ENCODE assay signal across 8 mouse cellular contexts in the genomic region with DNA sequence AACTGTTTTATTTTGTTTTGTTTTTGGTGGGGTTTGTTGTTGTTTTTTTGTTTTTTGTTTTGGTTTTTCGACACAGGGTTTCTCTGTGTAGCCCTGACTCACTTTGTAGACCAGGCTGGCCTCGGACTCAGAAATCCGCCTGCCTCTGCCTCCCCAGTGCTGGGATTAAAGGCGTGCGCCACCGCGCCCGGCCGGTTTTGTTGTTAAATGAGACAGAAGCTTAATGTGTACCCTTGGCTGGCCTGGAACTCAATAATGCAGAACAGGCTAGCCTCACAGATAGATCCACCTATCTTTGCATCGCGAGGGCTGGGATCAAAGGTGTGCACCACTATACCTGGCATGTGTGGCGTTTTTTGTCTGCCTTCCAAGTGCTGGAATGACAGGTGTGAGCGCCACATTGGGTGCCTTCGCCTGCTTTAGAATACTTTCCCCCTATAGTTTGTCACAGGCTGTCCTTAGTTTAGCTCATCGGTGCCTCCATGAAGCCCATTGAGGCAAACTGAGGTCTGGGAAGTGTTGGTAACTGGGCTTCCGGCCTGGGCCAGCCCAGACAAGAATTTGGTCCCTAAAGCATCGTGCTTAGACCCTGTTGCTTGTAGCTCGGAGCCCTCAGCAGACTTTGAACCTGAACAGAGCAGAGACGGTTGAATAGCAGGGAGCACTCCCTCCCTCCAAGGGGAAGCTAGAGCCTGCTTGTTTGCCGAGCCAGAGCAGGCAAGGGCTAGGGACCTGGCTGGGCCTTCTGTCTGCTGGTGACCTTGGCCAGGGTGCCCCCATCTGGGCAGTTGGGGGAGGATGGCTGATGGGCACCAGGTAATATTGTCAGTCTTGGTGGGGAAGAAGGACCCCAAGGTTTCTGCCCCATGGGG. TPM values are rescaled to one million over a fixed set of nuclear protein-coding genes. Genes with fewer than 3 reads are reported as not detected.
DNase-seq lines count a peak whose midpoint lies in the region; ATAC-seq lines count a peak whose summit lies in the region.

No protein-coding gene starts in this region.

- 46% methylated on average over 20 of the region's 20 CpGs for WGBS in heart, embryonic 13.5 days
- WGBS in embryonic facial prominence, embryonic 13.5 days: 33% methylated on average over 20 of the region's 20 CpGs
- WGBS in midbrain, embryonic 13.5 days: 40% methylated on average over 20 of the region's 20 CpGs

- peaks cover 15% of the 10 kb centered on the region; the same call in 1 of the 2 replicates for H3K27me3 ChIP-seq in heart, embryonic 13.5 days (replicated peaks)
- H3K27me3 ChIP-seq in embryonic facial prominence, embryonic 13.5 days: peaks cover 10% of the 10 kb centered on the region
- H3K27me3 ChIP-seq in midbrain, embryonic 13.5 days: peaks cover 11% of the 10 kb centered on the region

- no peak overlapping the region for H3K27ac ChIP-seq in heart, embryonic 13.5 days (replicated peaks)
- H3K27ac ChIP-seq in embryonic facial prominence, embryonic 13.5 days: no peak overlapping the region
- peak overlapping the region; percentile 36; the same call in 1 of the 2 replicates for H3K27ac ChIP-seq in midbrain, embryonic 13.5 days

- no peak for DNase-seq in heart, postnatal 4 days
- peak; percentile 58 for DNase-seq in kidney, adult 18-20 months
- DNase-seq in spleen, postnatal 10 days (ENCODE audit: low spot score in 2 of 2): no peak
- no peak for DNase-seq in urinary bladder, adult 18-20 months (ENCODE audit: low spot score in 2 of 2)
- no peak for DNase-seq in frontal cortex, postnatal 25 days (ENCODE audit: low spot score in 2 of 2)

- H3K4me3 ChIP-seq in heart, embryonic 13.5 days: peak overlapping the region; percentile 93
- peak overlapping the region; percentile 88 for H3K4me3 ChIP-seq in embryonic facial prominence, embryonic 13.5 days
- peak overlapping the region; percentile 89 for H3K4me3 ChIP-seq in midbrain, embryonic 13.5 days (replicated peaks)

- H3K4me2 ChIP-seq in heart, embryonic 13.5 days: peak overlapping the region; percentile 87
- peak overlapping the region; percentile 81 for H3K4me2 ChIP-seq in embryonic facial prominence, embryonic 13.5 days
- peak overlapping the region; percentile 80 for H3K4me2 ChIP-seq in midbrain, embryonic 13.5 days (replicated peaks)

- peaks cover 44% of the 10 kb centered on the region for H3K4me1 ChIP-seq in heart, embryonic 13.5 days
- peaks cover 35% of the 10 kb centered on the region for H3K4me1 ChIP-seq in embryonic facial prominence, embryonic 13.5 days
- peaks cover 47% of the 10 kb centered on the region for H3K4me1 ChIP-seq in midbrain, embryonic 13.5 days (replicated peaks)

- no peaks in the 10 kb centered on the region for H3K9me3 ChIP-seq in heart, embryonic 13.5 days
- no peaks in the 10 kb centered on the region for H3K9me3 ChIP-seq in embryonic facial prominence, embryonic 13.5 days
- H3K9me3 ChIP-seq in midbrain, embryonic 13.5 days: no peaks in the 10 kb centered on the region

- peak overlapping the region; percentile 93 for H3K9ac ChIP-seq in heart, embryonic 13.5 days
- H3K9ac ChIP-seq in embryonic facial prominence, embryonic 13.5 days: peak overlapping the region; percentile 89
- H3K9ac ChIP-seq in midbrain, embryonic 13.5 days (replicated peaks): peak overlapping the region; percentile 91

- H3K36me3 ChIP-seq in heart, embryonic 13.5 days: peaks cover 36% of the 10 kb centered on the region
- H3K36me3 ChIP-seq in embryonic facial prominence, embryonic 13.5 days: peaks cover 40% of the 10 kb centered on the region
- peaks cover 34% of the 10 kb centered on the region for H3K36me3 ChIP-seq in midbrain, embryonic 13.5 days

- no peak for ATAC-seq in heart, embryonic 13.5 days (ENCODE audit: extremely low read depth, insufficient number of reproducible peaks, low FRiP score, low TSS enrichment)
- ATAC-seq in embryonic facial prominence, embryonic 13.5 days (ENCODE audit: insufficient number of reproducible peaks, insufficient read depth, low FRiP score, low TSS enrichment, low read depth): no peak
- ATAC-seq in midbrain, embryonic 13.5 days: no peak

RNA-seq across cellular contexts. Expression of gene Pheta1, which starts 0.9 kb away (rescaled TPM):
- polyA plus RNA-seq in heart, embryonic 13.5 days (2015; fragmentation: Nextera tagmentation; extraction: Ambion mirVana): 14.9 and 17.2 TPM in 2 replicates
- 10 to 100 TPM in 1 of 2 experiments, 1 to 10 TPM in 1; 9.3 to 10.9 TPM for total RNA-seq in heart, postnatal 4 days (2021)
- polyA plus RNA-seq in embryonic facial prominence, embryonic 13.5 days (2015; fragmentation: Nextera tagmentation; extraction: Ambion mirVana): 36.2 and 41.1 TPM in 2 replicates
- polyA plus RNA-seq in midbrain, embryonic 13.5 days (2015; fragmentation: Nextera tagmentation; extraction: Ambion mirVana): 52.3 and 56.8 TPM in 2 replicates

RNA-seq across cellular contexts. Expression of gene Sh2b3, which starts 12.3 kb away (rescaled TPM):
- 13.3 and 14.7 TPM in 2 replicates for polyA plus RNA-seq in heart, embryonic 13.5 days (2015; fragmentation: Nextera tagmentation; extraction: Ambion mirVana)
- total RNA-seq in heart, postnatal 4 days (2021): 10 to 100 TPM; 36.7 to 39.2 TPM
- 11.3 and 12.2 TPM in 2 replicates for polyA plus RNA-seq in embryonic facial prominence, embryonic 13.5 days (2015; fragmentation: Nextera tagmentation; extraction: Ambion mirVana)
- polyA plus RNA-seq in midbrain, embryonic 13.5 days (2015; fragmentation: Nextera tagmentation; extraction: Ambion mirVana): 5.3 and 6.0 TPM in 2 replicates
